Mouse (Mus musculus) thymus, adult 2 months (tissue): ENCODE data around the gene Tysnd1.

ENCODE experiments used
- CTCF ChIP-seq: fragments of 200-500 bp; IDR thresholded peaks from 2 replicates; pipeline ENCODE4 v1.5.1; 2012; ENCODE audit warnings: mild to moderate bottlenecking, control low read depth, low read length, moderate library complexity, borderline replicate concordance; ENCODE audit not compliant: control insufficient read depth, poor library complexity, insufficient read depth; ENCODE audit errors: extremely low read depth
- POLR2A ChIP-seq: fragments of 200-500 bp; IDR thresholded peaks from 2 replicates; pipeline ENCODE4 v1.6.1; 2012; ENCODE audit warnings: mild to moderate bottlenecking, low read length, control low read depth, moderate library complexity; ENCODE audit not compliant: control insufficient read depth, poor library complexity, insufficient read depth; ENCODE audit errors: extremely low read depth

- no peak for TF ChIP-seq POLR2A
- TF ChIP-seq CTCF, result no peak
These were observed 48.8 kb upstream of the Tysnd1 start for GRCm38 (mm10) chr10:61646557-61646956.
